Mouse (Mus musculus): Measurements from ENCODE around the gene Ahsa2. TPM values are rescaled to one million over a fixed set of nuclear protein-coding genes. Genes with fewer than 3 reads are reported as not detected.

The Ahsa2 gene
- polyA plus RNA-seq (2017; shearing (Covaris generic)) = 77.0 TPM

GRCm38 (mm10) chr11:23497718-23498509, at the start of gene Ahsa2:
Gene Ahsa2 (minus strand): TSS chr11:23498030.

DNA sequence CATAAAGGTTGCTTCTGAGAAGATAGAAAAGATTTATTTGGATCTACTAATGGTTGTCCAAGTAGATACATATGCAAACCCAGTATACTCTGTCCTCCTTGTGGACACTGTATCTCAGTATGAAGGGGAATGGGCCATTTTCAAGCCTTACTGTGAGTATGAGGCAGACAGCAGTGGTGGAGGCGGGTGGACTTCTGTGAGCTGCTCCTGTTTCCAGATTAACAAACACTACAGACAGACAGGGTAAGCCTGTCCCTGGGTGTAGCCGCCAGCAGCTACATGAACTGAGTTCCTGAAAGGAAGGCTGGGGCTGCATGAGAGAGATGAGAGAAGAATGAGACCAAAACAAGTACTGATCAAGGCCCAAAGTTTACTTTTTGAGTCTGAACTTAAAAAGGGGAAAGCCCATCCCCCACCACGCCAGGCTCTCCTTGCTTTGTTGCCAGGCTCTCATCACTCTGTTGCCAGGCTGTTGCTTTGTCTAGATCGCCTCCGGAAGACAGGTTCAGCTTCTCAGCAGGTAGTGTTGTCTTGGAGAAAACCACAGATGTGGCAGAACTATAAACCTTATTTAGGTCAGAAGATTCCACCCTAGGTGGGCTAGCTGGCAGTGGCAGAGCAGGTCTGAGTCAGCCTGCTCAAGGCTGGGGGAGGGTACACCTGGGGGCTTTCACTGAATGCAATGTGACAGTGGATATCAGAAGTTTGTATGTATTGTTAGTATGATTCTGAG, 22.8 kb upstream of the Ahsa2 start, which contains the start of gene 1700093K21Rik:
Gene 1700093K21Rik, minus strand, starts transcription at position 683 of the 733 bp plus-strand sequence.

Other genes with a start within 250 kb of the Ahsa2 start
- 96.7 TPM for gene Xpo1, start 242.0 kb downstream of the Ahsa2 start, polyA plus RNA-seq (2017; shearing (Covaris generic))
- 19.8 TPM for gene Usp34, start 191.1 kb downstream of the Ahsa2 start, polyA plus RNA-seq (2017; shearing (Covaris generic))
- gene 1700093K21Rik, start 23.1 kb upstream of the Ahsa2 start, polyA plus RNA-seq (2017; shearing (Covaris generic)) = not detected
- 1.7 TPM for gene 0610010F05Rik, start 135.6 kb upstream of the Ahsa2 start, polyA plus RNA-seq (2017; shearing (Covaris generic))
- 27.4 TPM for gene Pus10, start 167.6 kb upstream of the Ahsa2 start, polyA plus RNA-seq (2017; shearing (Covaris generic))
- gene Pex13, start 167.9 kb upstream of the Ahsa2 start, polyA plus RNA-seq (2017; shearing (Covaris generic)) = 30.8 TPM

Measured in inflammation-experienced regulatory T-cells, adult 16 weeks (primary cell).